Mouse (Mus musculus) forebrain, embryonic 14.5 days (tissue): ENCODE results near the gene Kalrn. TPM values are rescaled to one million over a fixed set of nuclear protein-coding genes. Genes with fewer than 3 reads are reported as not detected.

Source experiments
- ATAC-seq: fragments of 200-750 bp; cut with Nextera tagmentation; 2 replicates; pipeline ENCODE4 v1.8.0; 2017; ENCODE audit warnings: mild to moderate bottlenecking, moderate library complexity
- DNase-seq: peaks from one replicate; pipeline ENCODE4 v3.0.0-alpha.2; 2015; ENCODE audit warnings: low spot score
- H3K27ac ChIP-seq: fragments of 300-500 bp; sonication (generic); 2 replicates; pipeline ENCODE4 v1.5.1; 2014; ENCODE audit warnings: low read depth, mild to moderate bottlenecking, control low read depth, low read length, moderate library complexity
- H3K27me3 ChIP-seq: fragments of 300-500 bp; sonication (generic); replicated peaks from 2 replicates; pipeline ENCODE4 v1.6.1; 2014; ENCODE audit warnings: low read length, control low read depth, mixed read lengths; ENCODE audit not compliant: control insufficient read depth, insufficient read depth
- H3K36me3 ChIP-seq: fragments of 300-500 bp; sonication (generic); 2 replicates; pipeline ENCODE4 v1.6.1; 2014; ENCODE audit warnings: low read length, control low read depth; ENCODE audit not compliant: control insufficient read depth, insufficient read depth
- H3K4me1 ChIP-seq: fragments of 300-500 bp; sonication (generic); 2 replicates; pipeline ENCODE4 v1.6.1; 2014; ENCODE audit warnings: antibody characterized with exemption, low read length, control low read depth; ENCODE audit not compliant: control insufficient read depth, insufficient read depth
- H3K4me2 ChIP-seq: fragments of 300-500 bp; sonication (generic); 2 replicates; pipeline ENCODE4 v1.6.1; 2014; ENCODE audit warnings: mild to moderate bottlenecking, control low read depth, low read length
- H3K4me3 ChIP-seq: fragments of 300-500 bp; sonication (generic); 2 replicates; pipeline ENCODE4 v1.5.1; 2014; ENCODE audit warnings: low read depth, low read length, control low read depth
- H3K9ac ChIP-seq: fragments of 300-500 bp; sonication (generic); 2 replicates; pipeline ENCODE4 v1.6.1; 2014; ENCODE audit warnings: mild to moderate bottlenecking, low read length, control low read depth, moderate library complexity
- H3K9me3 ChIP-seq: fragments of 300-500 bp; sonication (generic); replicated peaks from 2 replicates; pipeline ENCODE4 v1.6.1; 2016; ENCODE audit warnings: low read length, control low read depth, mixed read lengths; ENCODE audit not compliant: control insufficient read depth
- WGBS: fragments of 180-500 bp; shearing (Covaris S2); extraction: QIAGEN DNeasy Blood & Tissue Kit; methylation state at CpG from one replicate; pipeline ENCODE4 v1.1.7; 2014; 5-methylcytosine and 5-hydroxymethylcytosine counted together
- polyA plus RNA-seq: library from polyadenylated mRNA; unstranded; fragments of >200 nt; fragmentation: Nextera tagmentation; extraction: Ambion mirVana; gene quantifications from 2 replicates; pipeline ENCODE4 v1.2.1, GENCODE M21; 2014

Gene Kalrn
- polyA plus RNA-seq, 1 experiment from 2014 or later = 19.7 TPM

DNA sequence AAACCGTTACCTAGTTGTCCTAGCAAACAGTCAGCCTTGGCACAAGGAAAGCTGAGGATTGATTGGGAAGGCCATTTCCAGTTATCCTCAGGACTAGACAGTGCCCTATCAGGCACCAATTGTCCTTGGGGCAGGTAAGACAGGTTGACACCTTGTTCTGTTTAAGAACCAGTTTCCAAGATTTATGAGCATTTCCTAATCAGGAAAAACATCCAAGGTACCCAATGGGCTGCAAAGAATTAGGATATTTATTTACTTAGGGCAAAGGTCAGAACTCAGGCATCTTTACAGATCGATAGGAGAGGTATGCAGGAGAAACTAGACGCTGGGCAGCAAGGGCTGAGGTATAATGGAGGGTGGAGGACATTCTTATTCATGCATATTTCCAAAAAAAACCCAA lies 503.9 kb downstream of the Kalrn start:
- Histone ChIP-seq H3K27me3 (no peaks in the 10 kb centered on the region), H3K9me3 (no peaks in the 10 kb centered on the region), H3K9ac (no peak overlapping the region), H3K27ac (no peak overlapping the region), H3K4me3 (no peak overlapping the region), H3K36me3 (no peaks in the 10 kb centered on the region), H3K4me1 (no peaks in the 10 kb centered on the region), H3K4me2 (no peak overlapping the region)
- WGBS = 84% methylated on average over 3 of the region's 3 CpGs
- ATAC-seq (no peak), DNase-seq (no peak)

DNA sequence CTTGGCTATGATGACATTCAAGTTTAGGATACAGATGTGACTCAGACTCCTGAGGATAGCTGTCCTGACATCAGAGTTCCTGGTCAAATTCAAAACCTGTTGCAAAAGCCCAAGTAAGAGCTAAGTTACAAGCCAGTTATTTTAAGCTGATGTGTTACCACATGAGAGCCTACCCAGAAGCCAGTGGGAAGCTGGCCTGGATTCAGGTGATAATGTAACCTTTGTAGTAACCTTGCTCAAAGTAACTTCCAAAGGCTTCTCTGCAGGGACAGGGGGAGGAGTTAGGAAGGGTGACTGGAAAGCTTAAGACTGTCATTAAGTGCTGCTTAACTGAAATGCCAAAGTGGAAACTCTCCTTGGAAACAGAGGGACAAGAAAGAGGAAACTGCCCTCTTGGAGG lies 506.4 kb downstream of the Kalrn start:
- H3K27ac ChIP-seq = no peak overlapping the region
- ATAC-seq (no peak), DNase-seq (no peak)
- H3K9me3 ChIP-seq = no peaks in the 10 kb centered on the region
- no peaks in the 10 kb centered on the region for H3K27me3 ChIP-seq
- H3K4me3 ChIP-seq = no peak overlapping the region
- H3K4me1 ChIP-seq = no peaks in the 10 kb centered on the region
- H3K36me3 ChIP-seq = no peaks in the 10 kb centered on the region
- H3K4me2 ChIP-seq = no peak overlapping the region
- no peak overlapping the region for H3K9ac ChIP-seq

DNA sequence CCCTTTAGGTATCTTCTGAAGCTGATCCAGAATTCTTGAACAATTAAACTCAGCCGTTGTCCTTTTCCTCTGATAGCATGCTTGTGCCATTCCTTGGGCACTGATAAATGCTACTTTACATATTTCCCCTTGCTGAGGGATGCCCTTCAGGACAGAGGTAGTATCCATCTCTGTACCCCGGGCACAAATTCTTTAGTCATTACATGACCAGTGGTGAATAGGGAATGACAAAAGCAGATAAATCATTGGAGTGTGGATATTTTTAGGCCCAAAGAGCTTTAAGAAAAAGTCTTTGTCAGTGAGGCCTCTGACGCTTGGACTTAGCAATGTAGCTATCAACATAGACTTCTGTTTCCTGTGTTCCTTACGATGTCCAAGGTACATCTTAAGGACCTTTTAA lies 507.0 kb downstream of the Kalrn start:
- no peaks in the 10 kb centered on the region for H3K27me3 ChIP-seq
- no peaks in the 10 kb centered on the region for H3K36me3 ChIP-seq
- H3K9me3 ChIP-seq = no peaks in the 10 kb centered on the region
- DNase-seq (no peak), ATAC-seq (no peak)
- no peak overlapping the region for H3K4me2 ChIP-seq
- no peak overlapping the region for H3K9ac ChIP-seq
- H3K4me3 ChIP-seq = no peak overlapping the region
- H3K4me1 ChIP-seq = no peaks in the 10 kb centered on the region
- 92% methylated on average over 4 of the region's 4 CpGs for WGBS
- no peak overlapping the region for H3K27ac ChIP-seq

DNA sequence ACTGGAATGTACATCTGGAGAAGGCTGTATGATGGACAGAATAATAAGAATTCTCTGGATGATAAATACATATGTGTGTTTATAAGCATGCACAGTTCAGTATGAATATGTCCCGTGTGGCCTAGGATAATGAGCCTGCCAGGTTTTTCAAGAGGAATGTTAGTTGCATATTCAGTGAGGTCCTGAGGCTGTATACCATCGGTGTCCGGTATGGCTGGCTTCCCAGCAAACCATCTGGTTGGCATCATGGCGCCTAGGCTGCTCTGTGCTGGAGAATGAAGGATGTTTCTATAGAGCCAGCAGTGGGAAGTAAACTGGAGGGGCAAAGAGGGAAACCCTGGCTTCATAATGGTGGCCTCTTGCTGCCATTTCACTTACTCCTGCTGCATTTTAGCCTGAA lies 510.0 kb downstream of the Kalrn start:
- DNase-seq = peak; percentile 46
- Histone ChIP-seq H3K27me3 (no peaks in the 10 kb centered on the region), H3K4me3 (no peak overlapping the region), H3K4me1 (no peaks in the 10 kb centered on the region), H3K36me3 (no peaks in the 10 kb centered on the region), H3K27ac (no peak overlapping the region), H3K9me3 (no peaks in the 10 kb centered on the region), H3K4me2 (no peak overlapping the region), H3K9ac (no peak overlapping the region)
- ATAC-seq = peak; percentile 44; the same call in 1 of the 2 replicates
- 65% methylated on average over 4 of the region's 4 CpGs for WGBS

DNA sequence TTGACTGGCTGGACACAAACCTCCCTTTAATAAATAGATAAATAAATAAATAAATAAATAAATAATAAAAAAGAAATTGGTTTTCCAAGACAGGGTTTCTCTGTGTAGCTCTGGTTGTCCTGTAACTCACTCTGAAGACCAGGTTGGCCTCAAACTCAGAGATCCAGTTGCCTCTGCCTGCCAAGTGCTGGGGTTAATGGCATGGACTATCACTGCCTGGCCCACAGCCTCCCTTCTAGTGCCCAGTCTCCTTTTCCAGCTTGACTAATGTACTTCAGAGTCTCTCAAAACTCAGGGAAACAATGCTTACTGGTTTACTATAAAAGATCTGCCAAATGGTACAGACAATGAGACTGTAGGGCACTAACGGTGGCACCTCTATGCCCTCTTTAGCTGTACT lies 511.7 kb downstream of the Kalrn start:
- Histone ChIP-seq H3K4me2 (no peak overlapping the region), H3K9me3 (no peaks in the 10 kb centered on the region), H3K36me3 (no peaks in the 10 kb centered on the region), H3K4me3 (no peak overlapping the region), H3K27ac (no peak overlapping the region), H3K27me3 (no peaks in the 10 kb centered on the region), H3K4me1 (no peaks in the 10 kb centered on the region), H3K9ac (no peak overlapping the region)
- ATAC-seq (no peak), DNase-seq (no peak)
- 95% methylated on average over 1 of the region's 1 CpGs for WGBS

DNA sequence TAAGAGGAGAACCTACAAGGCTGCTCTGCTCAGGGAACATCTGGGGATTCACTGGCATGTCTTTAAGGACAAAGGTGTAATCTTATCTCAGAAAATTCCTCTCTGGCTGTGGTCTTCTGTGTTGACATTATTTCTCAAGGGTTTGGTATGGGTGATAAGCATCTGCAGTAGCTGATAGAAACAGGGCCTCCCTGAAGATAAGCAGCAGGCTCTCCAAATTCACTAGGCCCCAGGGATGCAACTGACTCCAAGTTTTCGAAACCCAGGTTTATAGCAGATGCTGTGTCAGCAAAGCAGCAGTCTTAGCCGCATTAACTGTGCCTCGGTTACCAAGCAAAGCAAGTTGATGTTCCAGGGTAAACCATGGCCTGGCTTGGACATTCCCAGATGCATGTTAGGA lies 514.7 kb downstream of the Kalrn start:
- Histone ChIP-seq H3K9ac (no peak overlapping the region), H3K27ac (no peak overlapping the region), H3K4me2 (no peak overlapping the region), H3K9me3 (no peaks in the 10 kb centered on the region), H3K4me3 (no peak overlapping the region), H3K4me1 (no peaks in the 10 kb centered on the region), H3K36me3 (peaks cover 15% of the 10 kb centered on the region; the same call in 1 of the 2 replicates), H3K27me3 (no peaks in the 10 kb centered on the region)
- DNase-seq = no peak
- WGBS = 88% methylated on average over 3 of the region's 3 CpGs
- no peak for ATAC-seq

DNA sequence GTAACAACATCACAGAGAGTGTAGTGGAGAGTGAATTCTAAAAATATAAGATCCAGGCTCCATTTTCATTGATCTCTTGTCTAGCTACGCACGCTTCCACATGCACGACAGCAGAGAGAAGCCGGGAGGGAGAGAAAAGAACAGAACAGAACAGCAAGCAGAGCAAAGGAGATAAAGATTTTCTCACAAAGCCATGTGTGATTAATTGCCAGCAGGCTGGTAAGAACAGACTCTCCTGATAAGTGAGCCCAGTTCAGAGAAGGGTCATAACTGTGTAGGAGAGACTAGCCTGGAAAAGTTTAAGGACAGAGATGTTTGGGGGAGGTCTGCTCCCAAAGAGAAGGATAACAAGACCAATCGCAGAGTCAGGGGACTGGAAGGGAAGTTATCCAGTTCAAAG lies 515.9 kb downstream of the Kalrn start:
- ATAC-seq (no peak), DNase-seq (no peak)
- 84% methylated on average over 5 of the region's 5 CpGs for WGBS
- H3K36me3 ChIP-seq = peaks cover 26% of the 10 kb centered on the region
- H3K9ac ChIP-seq = no peak overlapping the region
- no peak overlapping the region for H3K4me3 ChIP-seq
- no peaks in the 10 kb centered on the region for H3K9me3 ChIP-seq
- H3K27me3 ChIP-seq = no peaks in the 10 kb centered on the region
- H3K27ac ChIP-seq = no peak overlapping the region
- H3K4me2 ChIP-seq = no peak overlapping the region
- no peaks in the 10 kb centered on the region for H3K4me1 ChIP-seq

DNA sequence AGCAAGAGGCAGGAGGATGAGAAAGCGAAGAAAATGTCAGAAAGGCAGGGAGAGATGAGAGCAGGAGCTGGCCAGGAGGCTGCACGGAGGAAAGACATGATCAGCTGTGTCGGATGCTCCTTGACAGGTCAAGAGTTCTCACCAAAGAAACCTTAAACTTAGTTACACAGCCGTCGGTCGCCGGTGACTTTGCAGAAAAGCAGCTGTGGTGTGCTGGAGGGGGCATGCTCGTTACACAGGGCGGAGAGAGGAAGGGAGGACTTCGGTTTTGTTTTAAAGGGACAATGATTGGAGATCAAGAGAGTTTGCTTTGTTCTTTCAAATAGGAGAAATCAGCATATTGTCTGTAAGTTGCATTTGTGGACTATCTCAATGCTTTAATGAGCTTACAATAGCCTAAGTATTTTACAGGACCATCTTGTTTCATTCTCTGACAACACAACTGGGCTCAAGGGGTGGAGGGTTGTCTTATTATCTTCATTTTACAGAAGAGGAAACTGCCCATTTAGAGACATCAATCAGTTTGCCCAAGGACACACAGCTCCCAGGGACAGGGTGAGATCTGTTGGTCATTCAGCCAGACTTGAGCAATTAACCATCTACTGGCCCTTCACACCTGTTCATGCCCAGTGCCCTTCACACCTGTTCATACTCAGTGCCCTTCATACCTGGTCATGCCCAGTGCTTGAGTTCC lies 516.8 kb downstream of the Kalrn start:
- Histone ChIP-seq H3K9me3 (no peaks in the 10 kb centered on the region), H3K36me3 (peaks cover 28% of the 10 kb centered on the region), H3K4me2 (no peak overlapping the region), H3K4me3 (no peak overlapping the region), H3K9ac (no peak overlapping the region), H3K4me1 (no peaks in the 10 kb centered on the region), H3K27ac (no peak overlapping the region), H3K27me3 (no peaks in the 10 kb centered on the region)
- no peak for ATAC-seq
- DNase-seq = no peak
- WGBS = 68% methylated on average over 10 of the region's 10 CpGs

DNA sequence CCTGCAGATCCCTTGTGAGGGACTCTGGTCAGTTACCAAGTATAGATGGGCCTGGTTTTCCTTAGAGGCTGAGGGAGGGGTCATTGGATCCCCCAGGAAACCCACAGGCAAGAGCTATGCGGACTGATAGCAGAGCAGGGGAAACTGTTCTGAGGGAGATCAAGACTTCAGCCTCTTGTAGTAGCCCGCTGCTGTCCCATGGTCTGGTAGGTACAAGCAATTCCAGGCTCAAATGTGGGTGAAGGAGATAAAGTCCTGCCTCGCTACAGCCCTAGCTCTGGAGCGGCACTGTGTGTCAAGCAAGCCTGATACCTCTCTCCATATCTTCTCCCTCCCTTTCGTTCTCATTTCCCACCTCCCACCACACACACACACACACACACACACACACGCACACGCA lies 523.2 kb downstream of the Kalrn start:
- H3K9me3 ChIP-seq = no peaks in the 10 kb centered on the region
- no peaks in the 10 kb centered on the region for H3K4me1 ChIP-seq
- H3K36me3 ChIP-seq = peaks cover 46% of the 10 kb centered on the region
- H3K4me3 ChIP-seq = no peak overlapping the region
- H3K9ac ChIP-seq = no peak overlapping the region
- no peak overlapping the region for H3K4me2 ChIP-seq
- ATAC-seq (no peak), DNase-seq (no peak)
- WGBS = 85% methylated on average over 7 of the region's 7 CpGs
- H3K27me3 ChIP-seq = no peaks in the 10 kb centered on the region
- no peak overlapping the region for H3K27ac ChIP-seq
